Mouse (Mus musculus): Measurements from ENCODE around the gene Dusp22. TPM values are rescaled to one million over a fixed set of nuclear protein-coding genes. Genes with fewer than 3 reads are reported as not detected.

Gene Dusp22
- polyA plus RNA-seq, 1 experiment from 2014 or later, result 20.1 TPM

DNA sequence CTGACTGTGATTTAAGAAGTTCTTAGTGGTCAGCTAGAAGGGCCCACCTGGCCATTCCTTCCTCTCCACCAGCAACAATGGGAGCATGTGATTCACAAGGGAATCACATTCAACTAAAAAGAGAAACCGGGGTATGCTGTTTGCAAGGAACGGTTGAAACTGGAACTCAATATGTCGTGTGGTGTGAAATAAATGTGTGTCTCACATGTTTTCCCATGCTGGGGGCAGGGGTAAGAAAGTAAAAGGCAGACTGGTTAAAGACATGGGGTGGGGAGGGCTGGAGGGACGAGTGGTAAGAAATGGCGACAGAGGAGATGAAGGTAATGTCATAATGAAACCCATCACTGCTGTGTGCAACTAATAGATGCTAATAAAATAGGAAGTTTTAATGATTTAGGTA, 87.3 kb downstream of the Dusp22 start:
- H3K4me2 ChIP-seq, result no peak overlapping the region
- no peaks in the 10 kb centered on the region for H3K36me3 ChIP-seq
- ATAC-seq (replicated peaks; ENCODE audit: low FRiP score), result no peak
- WGBS, result 77% methylated on average over 5 of the region's 5 CpGs
- peaks cover 71% of the 10 kb centered on the region for H3K27me3 ChIP-seq
- no peak overlapping the region for H3K27ac ChIP-seq
- H3K4me1 ChIP-seq, result peaks cover 28% of the 10 kb centered on the region
- no peak overlapping the region for H3K9ac ChIP-seq
- no peaks in the 10 kb centered on the region for H3K9me3 ChIP-seq (replicated peaks)
- H3K4me3 ChIP-seq (replicated peaks), result no peak overlapping the region

DNA sequence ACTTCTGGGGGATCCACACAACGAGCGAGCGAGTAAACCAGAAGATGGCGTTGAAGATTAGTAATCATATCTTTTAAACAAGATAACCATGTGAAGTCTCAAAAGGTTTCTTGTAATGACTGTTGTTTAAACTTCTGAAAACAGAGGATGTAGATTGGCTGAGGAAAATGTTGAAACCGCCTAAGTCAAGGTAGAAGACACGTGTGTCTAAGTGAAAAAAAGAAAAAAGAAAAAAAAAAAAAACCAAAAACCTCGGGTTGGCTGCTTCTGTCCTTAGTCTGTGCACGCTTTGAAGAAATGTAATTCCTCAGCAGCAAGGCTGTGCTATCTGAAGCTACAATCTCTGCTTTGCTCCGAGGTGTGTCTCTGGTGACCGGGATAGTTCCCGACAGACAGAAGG, 87.7 kb downstream of the Dusp22 start:
- no peak for ATAC-seq (replicated peaks; ENCODE audit: low FRiP score)
- Histone ChIP-seq H3K27me3 (peaks cover 72% of the 10 kb centered on the region), H3K4me1 (peaks cover 28% of the 10 kb centered on the region), H3K9me3 (replicated peaks) (no peaks in the 10 kb centered on the region), H3K4me3 (replicated peaks) (no peak overlapping the region), H3K9ac (no peak overlapping the region), H3K36me3 (no peaks in the 10 kb centered on the region), H3K4me2 (no peak overlapping the region), H3K27ac (no peak overlapping the region)
- WGBS, result 76% methylated on average over 11 of the region's 11 CpGs

DNA sequence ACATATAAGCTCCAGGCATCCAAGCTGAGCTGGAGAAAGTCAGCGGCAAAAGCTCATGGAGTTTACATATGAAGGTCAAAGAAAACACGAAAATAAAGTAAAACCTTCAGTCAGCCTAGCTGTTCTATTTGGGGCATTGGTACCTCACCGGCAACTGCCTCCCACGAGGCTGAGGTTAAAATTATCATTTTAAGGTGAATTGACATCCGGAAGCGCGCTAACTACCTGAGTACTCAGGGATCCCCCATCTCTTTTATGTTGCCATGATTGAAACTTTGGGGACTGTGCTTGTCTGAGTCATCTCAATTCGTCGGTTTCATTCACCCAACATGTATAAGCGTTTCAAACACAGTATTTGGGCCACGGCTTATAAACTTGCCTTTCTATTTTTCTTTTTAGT, 88.5 kb downstream of the Dusp22 start:
- no peak for ATAC-seq (replicated peaks; ENCODE audit: low FRiP score)
- Histone ChIP-seq H3K36me3 (no peaks in the 10 kb centered on the region), H3K4me3 (replicated peaks) (no peak overlapping the region), H3K4me2 (no peak overlapping the region), H3K27ac (no peak overlapping the region), H3K27me3 (peaks cover 78% of the 10 kb centered on the region), H3K9me3 (replicated peaks) (no peaks in the 10 kb centered on the region), H3K4me1 (peaks cover 28% of the 10 kb centered on the region), H3K9ac (no peak overlapping the region)
- 54% methylated on average over 11 of the region's 11 CpGs for WGBS

DNA sequence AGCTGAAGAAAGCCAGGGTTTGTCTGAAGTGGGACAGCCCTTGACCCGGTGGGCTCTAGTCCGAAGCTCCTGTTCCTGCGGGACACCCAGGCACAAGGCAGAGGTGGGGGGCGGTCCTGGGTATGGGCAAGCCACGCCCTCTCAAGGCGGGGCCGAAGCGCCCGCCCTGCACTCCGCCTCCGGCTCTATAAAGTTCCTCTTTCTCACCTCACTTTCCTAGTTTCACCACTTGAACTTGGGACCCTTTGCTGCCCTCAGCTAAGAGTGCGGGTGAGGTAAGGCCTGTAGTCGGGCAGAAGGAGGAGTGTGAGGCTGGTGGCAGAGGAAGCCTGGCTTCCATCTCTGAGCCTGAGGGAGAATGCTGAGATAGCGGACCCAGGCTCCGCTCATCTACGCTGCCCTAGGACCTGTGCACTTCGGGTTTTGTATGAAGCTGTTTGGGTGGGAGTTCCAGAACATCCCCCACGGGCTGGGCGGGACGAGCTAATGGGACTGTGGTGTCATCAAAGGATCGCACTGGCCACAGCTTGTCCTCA, 89.3 kb downstream of the Dusp22 start, which contains the start of gene Irf4:
TSS of gene Irf4 (plus strand) at position 206 of the 536 bp plus-strand sequence.
- WGBS, result under 1% methylated on average over 21 of the region's 21 CpGs
- Histone ChIP-seq H3K9ac (peak within 1 kb of the TSS; percentile 21; the same call in 1 of the 2 replicates), H3K9me3 (replicated peaks) (no peaks in the 10 kb centered on the region), H3K4me1 (peaks cover 28% of the 10 kb centered on the region), H3K4me3 (replicated peaks) (peak within 1 kb of the TSS; percentile 44), H3K27ac (no peak within 1 kb of the TSS), H3K27me3 (peaks cover 79% of the 10 kb centered on the region), H3K36me3 (no peaks in the 10 kb centered on the region), H3K4me2 (peak within 1 kb of the TSS; percentile 85)
- peak; percentile 90 for ATAC-seq (replicated peaks; ENCODE audit: low FRiP score)

DNA sequence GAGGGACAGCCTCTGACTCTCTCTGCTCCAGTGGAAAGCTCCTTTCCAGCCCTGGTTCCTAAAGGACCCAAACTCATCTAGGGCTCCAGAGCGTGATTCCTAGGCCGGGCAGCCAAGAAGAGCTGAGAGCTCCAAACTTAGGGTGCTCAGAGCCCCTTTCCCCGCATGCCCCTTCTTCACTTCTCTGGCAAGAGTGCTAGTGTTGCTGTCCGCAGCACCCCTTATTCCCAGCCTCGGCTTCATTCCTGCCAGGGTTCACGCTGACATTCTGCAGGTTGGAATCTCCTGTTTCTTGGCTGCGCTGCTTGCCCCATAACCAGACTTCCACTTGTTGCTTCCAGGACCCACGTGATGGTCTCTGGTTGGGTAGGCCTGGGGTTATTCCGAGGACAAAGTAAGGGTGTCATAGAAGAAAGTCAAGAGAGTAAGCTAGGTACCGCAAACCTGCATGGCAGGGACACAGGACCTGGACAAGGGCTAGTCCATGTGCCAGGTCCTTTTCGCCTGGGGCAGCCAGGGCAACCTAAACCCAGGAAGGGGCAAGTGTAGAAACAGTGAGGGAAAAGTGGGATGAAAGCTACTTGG, 89.8 kb downstream of the Dusp22 start:
- Histone ChIP-seq H3K9me3 (replicated peaks) (no peaks in the 10 kb centered on the region), H3K4me2 (peak overlapping the region; percentile 85), H3K9ac (no peak overlapping the region), H3K27me3 (peaks cover 79% of the 10 kb centered on the region), H3K36me3 (no peaks in the 10 kb centered on the region), H3K4me3 (replicated peaks) (peak overlapping the region; percentile 44), H3K27ac (no peak overlapping the region), H3K4me1 (peaks cover 28% of the 10 kb centered on the region)
- 0 out of 2 replicates have a peak, but pooled peaks have one; percentile 31 for ATAC-seq (replicated peaks; ENCODE audit: low FRiP score)
- 2% methylated on average over 11 of the region's 11 CpGs for WGBS

DNA sequence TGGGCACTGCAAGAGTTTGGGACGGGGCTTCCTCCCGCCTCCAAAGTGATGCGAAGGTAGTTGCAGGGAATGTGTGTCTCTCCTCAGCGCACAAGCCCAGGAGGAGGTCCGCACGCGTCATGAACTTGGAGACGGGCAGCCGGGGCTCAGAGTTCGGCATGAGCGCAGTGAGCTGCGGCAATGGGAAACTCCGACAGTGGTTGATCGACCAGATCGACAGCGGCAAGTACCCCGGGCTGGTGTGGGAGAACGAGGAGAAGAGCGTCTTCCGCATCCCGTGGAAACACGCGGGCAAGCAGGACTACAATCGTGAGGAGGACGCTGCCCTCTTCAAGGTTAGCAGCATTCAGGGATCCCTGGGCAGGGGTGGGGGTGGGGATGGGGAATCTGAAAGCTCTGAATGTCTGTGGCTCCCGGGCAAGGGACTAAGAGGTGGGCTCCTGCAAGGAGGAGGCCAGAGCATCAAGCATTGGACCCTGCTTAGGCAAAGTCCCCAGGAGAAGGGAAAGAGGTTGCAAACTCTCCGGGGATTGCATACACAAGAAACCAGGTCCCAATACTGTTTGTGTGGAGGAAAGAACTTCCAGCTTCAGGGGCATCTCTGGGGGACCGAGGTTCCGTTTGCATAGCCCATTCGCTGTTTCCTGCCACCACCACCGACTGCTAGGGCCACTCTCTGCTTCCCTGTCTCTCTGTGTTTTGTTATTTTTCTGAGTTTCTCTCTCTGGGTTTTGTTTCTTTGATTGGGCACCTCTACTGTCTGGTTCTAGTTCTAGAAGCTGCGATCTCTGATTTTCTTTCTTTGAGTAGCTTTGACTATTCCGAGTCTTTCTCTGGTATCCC, 90.9 kb downstream of the Dusp22 start:
- ATAC-seq (replicated peaks; ENCODE audit: low FRiP score), result 0 out of 2 replicates have a peak, but pooled peaks have one; percentile 34
- Histone ChIP-seq H3K4me3 (replicated peaks) (peak overlapping the region; percentile 44), H3K27me3 (peaks cover 73% of the 10 kb centered on the region), H3K4me1 (peaks cover 28% of the 10 kb centered on the region), H3K27ac (no peak overlapping the region), H3K36me3 (no peaks in the 10 kb centered on the region), H3K9ac (no peak overlapping the region), H3K4me2 (peak overlapping the region; percentile 85), H3K9me3 (replicated peaks) (no peaks in the 10 kb centered on the region)
- 4% methylated on average over 33 of the region's 33 CpGs for WGBS

DNA sequence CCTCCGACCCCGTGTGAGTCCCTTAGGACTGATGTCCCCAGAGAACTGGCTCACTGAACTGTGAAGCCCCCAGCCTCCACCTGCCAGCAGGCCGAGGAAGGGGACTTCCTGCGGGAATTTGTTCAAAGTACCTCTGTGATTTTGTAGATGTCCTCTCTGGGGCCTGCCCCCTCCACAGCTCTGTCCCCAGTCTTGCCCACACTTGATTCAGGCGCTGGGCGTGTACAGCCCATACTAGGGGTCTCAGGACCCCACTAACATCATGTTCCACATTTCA, 91.4 kb downstream of the Dusp22 start:
- H3K9me3 ChIP-seq (replicated peaks), result no peaks in the 10 kb centered on the region
- H3K4me3 ChIP-seq (replicated peaks), result no peak overlapping the region
- H3K9ac ChIP-seq, result no peak overlapping the region
- H3K27ac ChIP-seq, result no peak overlapping the region
- H3K4me1 ChIP-seq, result peaks cover 28% of the 10 kb centered on the region
- H3K27me3 ChIP-seq, result peaks cover 68% of the 10 kb centered on the region
- H3K4me2 ChIP-seq, result 0 out of 2 replicates have a peak overlapping the region, but pooled peaks have one; percentile 85
- ATAC-seq (replicated peaks; ENCODE audit: low FRiP score), result no peak
- 16% methylated on average over 6 of the region's 6 CpGs for WGBS
- no peaks in the 10 kb centered on the region for H3K36me3 ChIP-seq

DNA sequence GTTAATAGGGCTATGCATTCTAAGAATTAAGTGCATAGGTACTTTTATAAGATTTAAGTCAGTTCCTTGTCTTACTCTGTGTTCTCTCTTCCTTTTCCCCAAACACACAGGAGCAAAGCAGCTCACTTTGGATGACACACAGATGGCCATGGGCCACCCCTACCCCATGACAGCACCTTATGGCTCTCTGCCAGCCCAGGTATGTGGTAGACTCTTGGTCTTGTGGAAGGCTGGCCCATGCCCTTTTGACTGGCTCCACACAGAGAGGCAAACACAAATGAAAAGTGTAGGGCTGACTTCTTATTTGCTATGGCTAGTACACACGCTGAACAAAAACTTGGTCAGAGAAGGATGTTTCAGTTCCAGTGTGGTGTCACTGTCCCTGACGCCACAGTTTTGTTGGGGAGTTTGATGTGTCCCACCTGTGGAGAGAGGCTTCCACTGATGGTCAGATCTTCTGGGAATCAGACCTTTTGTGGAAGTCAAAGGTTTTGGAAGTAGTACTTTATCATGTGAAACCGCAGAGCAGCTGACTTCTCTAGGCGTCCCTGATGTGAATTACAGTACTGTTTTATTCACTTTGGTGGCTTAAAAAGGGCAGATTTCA, 92.9 kb downstream of the Dusp22 start:
- Histone ChIP-seq H3K9me3 (replicated peaks) (no peaks in the 10 kb centered on the region), H3K27ac (no peak overlapping the region), H3K4me2 (no peak overlapping the region), H3K9ac (no peak overlapping the region), H3K4me1 (peaks cover 28% of the 10 kb centered on the region), H3K4me3 (replicated peaks) (no peak overlapping the region), H3K27me3 (peaks cover 55% of the 10 kb centered on the region), H3K36me3 (no peaks in the 10 kb centered on the region)
- WGBS, result 69% methylated on average over 4 of the region's 4 CpGs
- ATAC-seq (replicated peaks; ENCODE audit: low FRiP score), result no peak

DNA sequence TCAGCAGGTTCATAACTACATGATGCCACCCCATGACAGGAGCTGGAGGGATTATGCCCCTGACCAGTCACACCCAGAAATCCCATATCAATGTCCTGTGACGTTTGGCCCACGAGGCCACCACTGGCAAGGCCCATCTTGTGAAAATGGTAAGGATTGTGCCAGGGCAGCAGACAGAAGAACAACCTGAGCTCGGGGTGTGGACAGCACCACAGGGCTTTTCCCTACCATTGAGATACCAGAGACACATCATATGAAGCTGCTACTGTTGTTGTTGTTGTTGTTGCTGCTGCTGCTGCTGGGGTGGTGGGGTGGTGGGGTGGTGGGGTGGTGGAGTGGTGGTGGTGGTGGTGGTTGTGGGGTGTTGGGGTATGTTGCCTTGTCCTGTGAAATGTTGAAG, 93.6 kb downstream of the Dusp22 start:
- Histone ChIP-seq H3K4me2 (no peak overlapping the region), H3K27me3 (peaks cover 47% of the 10 kb centered on the region), H3K4me1 (peaks cover 28% of the 10 kb centered on the region), H3K36me3 (no peaks in the 10 kb centered on the region), H3K4me3 (replicated peaks) (no peak overlapping the region), H3K27ac (no peak overlapping the region), H3K9me3 (replicated peaks) (no peaks in the 10 kb centered on the region), H3K9ac (no peak overlapping the region)
- ATAC-seq (replicated peaks; ENCODE audit: low FRiP score), result no peak
- WGBS, result 92% methylated on average over 3 of the region's 3 CpGs

DNA sequence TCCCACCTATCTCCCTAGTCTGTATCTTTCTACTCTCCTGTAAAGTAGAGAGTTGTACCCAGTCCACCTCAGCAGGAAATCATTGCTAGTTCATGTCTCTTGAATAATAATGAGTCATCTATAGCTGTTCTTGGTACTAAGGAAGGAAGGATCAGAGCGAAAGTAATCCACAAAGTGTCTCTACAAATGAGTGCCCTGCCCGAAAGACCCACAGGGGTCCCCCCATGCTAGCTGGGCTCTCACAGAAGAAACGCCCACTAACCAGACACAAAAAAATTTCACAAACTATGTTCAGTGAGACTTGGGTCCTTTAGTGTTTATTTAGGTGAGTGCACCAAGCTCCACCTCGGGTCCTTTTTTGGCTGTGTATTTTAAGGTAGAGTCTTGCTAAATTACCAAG, 94.3 kb downstream of the Dusp22 start:
- Histone ChIP-seq H3K27ac (no peak overlapping the region), H3K4me2 (no peak overlapping the region), H3K9me3 (replicated peaks) (no peaks in the 10 kb centered on the region), H3K27me3 (peaks cover 41% of the 10 kb centered on the region), H3K4me1 (peaks cover 23% of the 10 kb centered on the region), H3K36me3 (no peaks in the 10 kb centered on the region), H3K9ac (no peak overlapping the region), H3K4me3 (replicated peaks) (no peak overlapping the region)
- 88% methylated on average over 4 of the region's 4 CpGs for WGBS
- no peak for ATAC-seq (replicated peaks; ENCODE audit: low FRiP score)

DNA sequence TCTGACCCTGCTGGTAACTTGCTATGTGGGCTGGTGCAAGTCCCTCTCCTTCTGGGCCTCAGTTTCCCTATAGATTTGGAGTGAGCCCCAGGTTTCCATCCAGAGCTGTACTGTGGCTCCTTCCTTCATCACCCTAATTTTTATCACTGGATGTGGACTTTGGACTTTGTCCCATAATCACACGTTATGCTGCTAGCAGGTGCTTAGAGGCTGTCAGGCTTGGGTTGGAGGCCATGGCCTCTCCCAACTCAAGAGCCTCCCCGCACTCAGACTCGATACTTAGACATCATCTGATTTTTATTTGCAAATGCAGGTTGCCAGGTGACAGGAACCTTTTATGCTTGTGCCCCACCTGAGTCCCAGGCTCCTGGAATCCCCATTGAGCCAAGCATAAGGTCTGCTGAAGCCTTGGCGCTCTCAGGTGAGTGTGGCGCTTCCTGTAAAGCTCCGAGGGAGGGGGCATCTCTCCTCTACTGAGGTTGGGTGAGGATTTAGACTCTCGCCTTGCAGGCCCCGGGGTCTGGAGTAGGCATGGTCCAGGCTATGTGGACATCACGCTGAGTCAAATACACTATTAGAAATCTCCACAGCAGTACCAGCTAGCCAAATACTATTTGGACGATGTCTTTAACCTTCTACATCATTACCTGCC, 95.2 kb downstream of the Dusp22 start:
- peaks cover 32% of the 10 kb centered on the region for H3K27me3 ChIP-seq
- no peak overlapping the region for H3K27ac ChIP-seq
- ATAC-seq (replicated peaks; ENCODE audit: low FRiP score), result no peak
- H3K4me3 ChIP-seq (replicated peaks), result no peak overlapping the region
- no peak overlapping the region for H3K4me2 ChIP-seq
- no peak overlapping the region for H3K9ac ChIP-seq
- H3K4me1 ChIP-seq, result peaks cover 14% of the 10 kb centered on the region
- WGBS, result 86% methylated on average over 10 of the region's 10 CpGs
- no peaks in the 10 kb centered on the region for H3K36me3 ChIP-seq
- no peaks in the 10 kb centered on the region for H3K9me3 ChIP-seq (replicated peaks)

DNA sequence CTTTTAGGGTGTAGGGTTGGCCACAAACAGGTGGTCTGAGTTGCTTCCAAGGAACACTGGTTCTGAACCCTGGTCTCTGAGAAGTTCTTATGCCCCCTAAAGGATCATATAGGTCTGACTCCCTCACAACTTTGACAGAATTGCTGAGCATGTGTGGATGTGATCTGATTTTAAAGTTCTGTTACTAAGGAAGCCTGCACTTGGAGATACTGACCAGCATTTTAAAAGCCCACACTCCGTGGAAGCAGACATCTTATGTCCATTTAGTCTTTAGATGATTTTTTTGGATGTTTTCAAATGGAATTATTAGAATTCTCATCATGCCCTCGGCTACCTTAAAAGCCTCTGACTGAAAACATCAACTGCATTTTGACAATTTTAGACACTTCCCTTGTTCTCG, 95.8 kb downstream of the Dusp22 start:
- Histone ChIP-seq H3K27me3 (peaks cover 26% of the 10 kb centered on the region), H3K9me3 (replicated peaks) (no peaks in the 10 kb centered on the region), H3K4me1 (peaks cover 8% of the 10 kb centered on the region), H3K9ac (no peak overlapping the region), H3K36me3 (no peaks in the 10 kb centered on the region), H3K4me3 (replicated peaks) (no peak overlapping the region), H3K27ac (no peak overlapping the region), H3K4me2 (no peak overlapping the region)
- no peak for ATAC-seq (replicated peaks; ENCODE audit: low FRiP score)
- WGBS, result 72% methylated on average over 3 of the region's 3 CpGs
